Mouse (Mus musculus): ENCODE data around the gene Ncoa3. TPM values are rescaled to one million over a fixed set of nuclear protein-coding genes. Genes with fewer than 3 reads are reported as not detected.

The Ncoa3 gene
- polyA plus RNA-seq, 1 experiment: 25.2 TPM

DNA sequence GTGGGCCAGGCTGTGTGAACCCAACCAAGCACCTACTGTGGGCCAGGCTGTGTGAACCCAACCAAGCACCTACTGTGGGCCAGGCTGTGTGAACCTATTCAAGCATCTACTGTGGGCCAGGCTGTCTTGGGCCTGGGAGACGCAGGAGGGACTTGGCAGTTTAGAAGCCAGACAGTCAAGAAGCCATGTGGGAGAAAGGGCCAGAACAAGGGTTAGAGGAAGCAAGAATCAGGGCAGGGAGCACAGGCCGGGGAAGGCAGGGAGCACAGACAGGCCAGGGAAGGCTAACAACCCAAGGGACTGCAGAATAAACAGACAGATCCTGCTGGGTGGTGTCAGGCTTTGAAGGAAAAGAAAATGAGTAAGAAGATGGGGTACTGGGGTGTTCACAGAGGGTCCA, 118.8 kb downstream of the Ncoa3 start:
- 72% methylated on average over 2 of the region's 2 CpGs for WGBS
- TF ChIP-seq CTCF (IDR thresholded peaks at IDR 0.05; ENCODE audit: control insufficient read depth, insufficient read depth, low read length): no peak
- no peak for TF ChIP-seq POLR2A (IDR thresholded peaks at IDR 0.05; ENCODE audit: borderline replicate concordance, control insufficient read depth, low read depth, low read length)
- no peaks in the 10 kb centered on the region; the same call in none of the 2 replicates for H3K4me1 ChIP-seq (ENCODE audit: control insufficient read depth, insufficient read depth, low read length)
- no peak overlapping the region for H3K27ac ChIP-seq (ENCODE audit: control insufficient read depth, insufficient read depth, low read depth, low read length, poor library complexity)
- H3K4me3 ChIP-seq (replicated peaks; ENCODE audit: control insufficient read depth, low read depth, low read length): no peak overlapping the region

DNA sequence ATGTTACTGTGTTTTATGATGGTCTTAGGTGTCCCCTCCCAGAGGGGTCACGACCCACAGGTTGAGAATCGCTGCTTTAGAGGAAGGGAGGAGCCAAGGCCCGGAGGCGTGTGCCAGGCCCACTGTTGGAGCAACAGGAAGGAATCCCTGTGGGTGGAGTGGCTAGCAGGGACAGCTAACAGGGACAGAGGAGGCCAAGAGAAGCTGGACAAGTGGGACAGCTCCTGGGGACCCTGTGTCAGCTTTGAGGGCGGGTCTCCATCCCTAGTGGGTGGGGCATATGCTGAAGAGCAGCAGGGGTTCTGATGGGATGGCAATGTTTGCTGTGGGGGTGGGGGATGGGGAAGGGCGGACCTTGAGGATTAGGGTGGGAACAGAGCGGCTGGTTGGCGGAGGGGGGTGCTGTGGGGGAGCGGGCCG, 119.4 kb downstream of the Ncoa3 start:
- Histone ChIP-seq H3K4me3 (replicated peaks; ENCODE audit: control insufficient read depth, low read depth, low read length) (no peak overlapping the region), H3K4me1 (ENCODE audit: control insufficient read depth, insufficient read depth, low read length) (peaks cover 3% of the 10 kb centered on the region), H3K27ac (ENCODE audit: control insufficient read depth, insufficient read depth, low read depth, low read length, poor library complexity) (no peak overlapping the region)
- 86% methylated on average over 10 of the region's 10 CpGs for WGBS
- no peak for TF ChIP-seq CTCF (IDR thresholded peaks at IDR 0.05; ENCODE audit: control insufficient read depth, insufficient read depth, low read length)
- TF ChIP-seq POLR2A (IDR thresholded peaks at IDR 0.05; ENCODE audit: borderline replicate concordance, control insufficient read depth, low read depth, low read length): no peak

DNA sequence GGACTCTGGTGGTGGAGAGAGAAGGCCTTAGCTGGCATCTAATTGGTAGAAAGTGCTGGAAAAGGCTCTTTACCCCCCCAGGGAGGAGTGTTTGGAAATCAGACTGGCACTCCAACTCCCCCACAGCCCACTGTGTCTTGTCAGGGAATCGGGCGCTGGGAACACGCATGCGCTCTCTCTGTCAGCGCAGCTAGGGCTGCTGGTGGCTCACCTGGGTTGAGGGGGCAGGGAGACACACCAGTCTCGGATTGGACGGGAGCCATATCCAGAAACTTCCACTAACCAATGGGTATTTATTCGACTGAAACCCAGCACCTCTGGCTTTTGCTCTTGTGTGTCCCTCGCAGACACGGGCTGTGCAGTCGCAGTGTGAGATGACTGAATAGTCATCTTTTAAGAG, 120.5 kb downstream of the Ncoa3 start:
- H3K4me3 ChIP-seq (replicated peaks; ENCODE audit: control insufficient read depth, low read depth, low read length): no peak overlapping the region
- H3K27ac ChIP-seq (ENCODE audit: control insufficient read depth, insufficient read depth, low read depth, low read length, poor library complexity): no peak overlapping the region
- WGBS: 87% methylated on average over 11 of the region's 11 CpGs
- peaks cover 3% of the 10 kb centered on the region for H3K4me1 ChIP-seq (ENCODE audit: control insufficient read depth, insufficient read depth, low read length)
- no peak for TF ChIP-seq CTCF (IDR thresholded peaks at IDR 0.05; ENCODE audit: control insufficient read depth, insufficient read depth, low read length)
- no peak for TF ChIP-seq POLR2A (IDR thresholded peaks at IDR 0.05; ENCODE audit: borderline replicate concordance, control insufficient read depth, low read depth, low read length)

DNA sequence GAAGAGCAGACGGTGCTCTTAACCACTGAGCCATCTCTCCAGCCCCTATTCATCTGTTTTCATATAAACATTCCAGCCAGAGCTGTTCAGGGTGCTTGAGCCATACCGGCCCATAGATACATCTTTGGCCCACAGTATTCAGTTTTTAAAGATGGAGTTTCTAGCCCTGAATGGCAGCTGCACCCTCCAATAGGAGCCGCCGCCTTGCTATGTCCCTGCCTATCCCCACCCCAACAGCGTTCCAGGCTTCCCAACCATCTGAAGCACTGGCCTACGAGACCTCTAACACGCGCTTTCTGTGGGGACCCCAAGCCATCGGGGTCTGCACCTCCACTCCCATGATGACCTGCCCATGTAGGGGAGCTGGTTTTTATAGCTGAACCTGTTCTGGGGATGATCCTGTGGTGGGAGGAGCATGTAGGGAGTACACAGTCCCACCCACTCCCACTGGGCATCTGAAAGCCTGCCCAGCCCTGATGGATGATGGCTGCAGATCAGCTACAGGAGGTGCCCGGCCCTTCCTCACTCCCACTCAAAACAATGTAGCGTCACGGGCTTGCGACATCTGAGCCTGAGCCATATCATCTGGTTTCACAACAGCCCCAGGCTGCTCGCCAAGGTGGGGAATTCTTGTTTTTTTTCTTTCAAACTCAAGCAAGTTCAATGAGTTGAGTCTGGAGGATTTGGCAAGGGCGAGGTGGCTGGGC, 123.3 kb downstream of the Ncoa3 start:
- H3K27ac ChIP-seq (ENCODE audit: control insufficient read depth, insufficient read depth, low read depth, low read length, poor library complexity): no peak overlapping the region
- H3K4me1 ChIP-seq (ENCODE audit: control insufficient read depth, insufficient read depth, low read length): peaks cover 3% of the 10 kb centered on the region
- TF ChIP-seq POLR2A (IDR thresholded peaks at IDR 0.05; ENCODE audit: borderline replicate concordance, control insufficient read depth, low read depth, low read length) (no peak), CTCF (IDR thresholded peaks at IDR 0.05; ENCODE audit: control insufficient read depth, insufficient read depth, low read length) (no peak)
- 65% methylated on average over 15 of the region's 15 CpGs for WGBS
- no peak overlapping the region for H3K4me3 ChIP-seq (replicated peaks; ENCODE audit: control insufficient read depth, low read depth, low read length)

DNA sequence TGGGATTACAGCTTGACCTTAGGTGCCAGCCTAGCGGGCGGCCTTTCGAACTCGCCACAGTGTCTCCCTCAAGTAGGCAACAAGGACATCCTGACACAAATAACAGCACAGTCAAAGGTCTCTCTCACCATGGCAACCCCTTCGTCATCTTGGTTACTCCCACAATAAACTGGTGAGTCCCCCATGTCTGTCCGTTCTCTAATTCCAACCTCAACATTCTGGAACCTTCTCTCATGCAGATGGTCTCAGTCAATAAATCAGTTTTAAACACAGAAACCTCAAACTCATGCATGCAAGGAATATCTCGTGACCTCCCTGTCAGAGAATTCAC, 123.8 kb downstream of the Ncoa3 start:
- no peak overlapping the region for H3K4me3 ChIP-seq (replicated peaks; ENCODE audit: control insufficient read depth, low read depth, low read length)
- no peak for TF ChIP-seq POLR2A (IDR thresholded peaks at IDR 0.05; ENCODE audit: borderline replicate concordance, control insufficient read depth, low read depth, low read length)
- no peak for TF ChIP-seq CTCF (IDR thresholded peaks at IDR 0.05; ENCODE audit: control insufficient read depth, insufficient read depth, low read length)
- no peak overlapping the region for H3K27ac ChIP-seq (ENCODE audit: control insufficient read depth, insufficient read depth, low read depth, low read length, poor library complexity)
- peaks cover 3% of the 10 kb centered on the region for H3K4me1 ChIP-seq (ENCODE audit: control insufficient read depth, insufficient read depth, low read length)
- 75% methylated on average over 7 of the region's 7 CpGs for WGBS

DNA sequence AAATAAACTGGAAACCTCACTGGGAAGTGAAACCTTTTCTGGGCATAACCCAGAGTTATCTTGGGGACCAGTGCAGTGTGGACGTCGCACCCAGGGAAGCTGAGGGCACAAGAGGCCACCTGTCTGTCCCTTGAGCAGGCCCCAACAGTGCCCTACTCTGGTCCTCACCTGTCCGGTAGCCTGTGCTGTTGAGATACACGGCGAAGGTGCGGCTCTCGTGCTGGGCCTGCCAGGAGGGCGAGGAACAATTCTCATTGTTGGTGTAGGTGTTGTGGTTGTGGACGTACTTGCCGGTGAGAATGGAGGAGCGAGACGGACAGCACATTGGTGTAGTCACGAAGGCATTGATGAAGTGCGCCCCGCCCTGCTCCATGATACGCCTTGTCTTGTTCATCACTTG, 124.3 kb downstream of the Ncoa3 start:
- no peak overlapping the region for H3K4me3 ChIP-seq (replicated peaks; ENCODE audit: control insufficient read depth, low read depth, low read length)
- 85% methylated on average over 16 of the region's 16 CpGs for WGBS
- H3K4me1 ChIP-seq (ENCODE audit: control insufficient read depth, insufficient read depth, low read length): peaks cover 3% of the 10 kb centered on the region
- no peak overlapping the region for H3K27ac ChIP-seq (ENCODE audit: control insufficient read depth, insufficient read depth, low read depth, low read length, poor library complexity)
- TF ChIP-seq POLR2A (IDR thresholded peaks at IDR 0.05; ENCODE audit: borderline replicate concordance, control insufficient read depth, low read depth, low read length): no peak
- TF ChIP-seq CTCF (IDR thresholded peaks at IDR 0.05; ENCODE audit: control insufficient read depth, insufficient read depth, low read length): no peak

DNA sequence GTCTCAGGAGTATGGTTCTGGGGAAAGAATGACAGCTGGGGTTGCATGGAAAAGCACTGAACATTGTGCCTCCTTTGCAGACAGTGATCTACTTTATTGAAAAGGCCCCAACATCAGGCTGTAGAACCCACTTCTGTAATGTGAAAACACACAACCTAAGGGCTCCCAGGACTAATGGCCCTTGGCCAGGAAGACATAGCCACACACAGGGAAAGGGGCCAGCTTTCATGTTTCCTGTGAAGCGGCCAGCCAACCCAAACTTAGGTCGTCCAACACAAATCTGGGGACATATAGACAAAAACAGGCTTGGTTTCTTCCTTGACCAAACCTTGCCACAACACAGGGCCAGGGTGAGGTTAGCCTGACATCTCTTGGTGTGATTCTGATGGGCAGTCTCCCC, 127.6 kb downstream of the Ncoa3 start:
- H3K4me1 ChIP-seq (ENCODE audit: control insufficient read depth, insufficient read depth, low read length): peaks cover 3% of the 10 kb centered on the region
- TF ChIP-seq POLR2A (IDR thresholded peaks at IDR 0.05; ENCODE audit: borderline replicate concordance, control insufficient read depth, low read depth, low read length): no peak
- TF ChIP-seq CTCF (IDR thresholded peaks at IDR 0.05; ENCODE audit: control insufficient read depth, insufficient read depth, low read length): no peak
- no peak overlapping the region for H3K4me3 ChIP-seq (replicated peaks; ENCODE audit: control insufficient read depth, low read depth, low read length)
- no peak overlapping the region for H3K27ac ChIP-seq (ENCODE audit: control insufficient read depth, insufficient read depth, low read depth, low read length, poor library complexity)
- 29% methylated on average over 2 of the region's 2 CpGs for WGBS

DNA sequence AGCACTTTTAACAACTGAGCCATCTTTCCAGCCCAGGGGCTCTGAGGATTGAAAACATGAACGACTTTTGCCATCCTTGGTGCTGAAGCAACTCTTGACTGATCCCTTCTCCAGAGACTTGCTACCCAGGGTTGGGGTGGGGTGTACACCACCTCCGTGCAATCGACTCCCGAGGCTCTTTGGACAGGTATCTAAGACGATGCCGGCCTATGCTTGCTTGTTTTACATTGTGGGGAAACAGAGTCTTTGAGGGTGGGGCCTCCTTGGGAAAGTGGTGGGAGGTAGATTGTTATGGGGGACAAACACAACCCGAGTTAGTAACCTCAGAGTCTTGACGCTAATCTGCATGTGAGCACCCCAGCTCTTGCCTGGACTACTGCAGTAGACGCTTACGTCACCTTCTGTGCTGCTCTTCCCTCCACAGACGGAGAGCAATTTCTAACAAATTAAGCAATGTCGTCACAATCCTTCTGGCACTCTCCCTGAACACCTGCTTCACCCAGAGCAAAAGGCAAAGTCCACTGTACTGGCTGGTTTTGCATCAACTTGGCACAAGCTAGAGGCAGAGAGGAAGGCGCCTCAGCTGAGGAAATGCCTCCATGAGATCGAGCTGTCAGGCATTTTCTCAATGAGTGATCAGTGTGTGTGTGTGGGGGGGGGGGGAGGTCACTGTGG, 129.4 kb downstream of the Ncoa3 start:
- peaks cover 2% of the 10 kb centered on the region; the same call in 1 of the 2 replicates for H3K4me1 ChIP-seq (ENCODE audit: control insufficient read depth, insufficient read depth, low read length)
- TF ChIP-seq POLR2A (IDR thresholded peaks at IDR 0.05; ENCODE audit: borderline replicate concordance, control insufficient read depth, low read depth, low read length): no peak
- no peak for TF ChIP-seq CTCF (IDR thresholded peaks at IDR 0.05; ENCODE audit: control insufficient read depth, insufficient read depth, low read length)
- WGBS: 59% methylated on average over 14 of the region's 14 CpGs
- no peak overlapping the region for H3K4me3 ChIP-seq (replicated peaks; ENCODE audit: control insufficient read depth, low read depth, low read length)
- H3K27ac ChIP-seq (ENCODE audit: control insufficient read depth, insufficient read depth, low read depth, low read length, poor library complexity): no peak overlapping the region
